Mouse (Mus musculus) mouse trophoblast stem cell (cell line): ENCODE measurements around the gene Arhgef18.

Experiments
- in situ Hi-C, 2 experiments: fragments of 300-500 bp; cut with MseI, MboI; formaldehyde crosslinking; loops; 2 replicates in 1 of 2; 3 replicates in 1 of 2; pipeline ENCODE4 v1.15.1; 2025

The Arhgef18 gene

GRCm38 (mm10) chr8:3451992-3452391, 59.2 kb downstream of the Arhgef18 start:
- in situ Hi-C loops = no loop called here

- in situ Hi-C loops = no loop called here
These were observed 70.4 kb downstream of the Arhgef18 start for GRCm38 (mm10) chr8:3463248-3463647.

GRCm38 (mm10) chr8:3464309-3464708, 71.5 kb downstream of the Arhgef18 start:
- in situ Hi-C loops = no loop called here

- in situ Hi-C loops = no loop called here
These were observed 74.4 kb downstream of the Arhgef18 start, which contains the start of gene Pex11g for GRCm38 (mm10) chr8:3467006-3467885. Gene Pex11g, minus strand, starts transcription at chr8:3467680.

GRCm38 (mm10) chr8:3467886-3468545, 75.2 kb downstream of the Arhgef18 start:
- in situ Hi-C loops = no loop called here

GRCm38 (mm10) chr8:3468838-3469237, 76.0 kb downstream of the Arhgef18 start:
- in situ Hi-C loops = no loop called here

- in situ Hi-C loops = no loop called here
These were observed 77.8 kb downstream of the Arhgef18 start, which contains the start of gene Tex45 for GRCm38 (mm10) chr8:3470562-3470961. Gene Tex45, plus strand, starts transcription at chr8:3470862.

- in situ Hi-C loops = no loop called here
These were observed 83.1 kb downstream of the Arhgef18 start for GRCm38 (mm10) chr8:3475715-3476429.

GRCm38 (mm10) chr8:3480221-3480785, 87.5 kb downstream of the Arhgef18 start:
- in situ Hi-C loops = no loop called here

- in situ Hi-C loops = no loop called here
These were observed 88.8 kb downstream of the Arhgef18 start for GRCm38 (mm10) chr8:3481605-3482004.

GRCm38 (mm10) chr8:3482240-3482740, 89.5 kb downstream of the Arhgef18 start:
- in situ Hi-C loops = no loop called here

- in situ Hi-C loops = no loop called here
These were observed 90.7 kb downstream of the Arhgef18 start for GRCm38 (mm10) chr8:3483546-3483945.

GRCm38 (mm10) chr8:3485192-3485591, 92.4 kb downstream of the Arhgef18 start:
- in situ Hi-C loops = no loop called here

GRCm38 (mm10) chr8:3492901-3493844, 100.4 kb downstream of the Arhgef18 start, which contains the start of gene Zfp358:
Gene Zfp358, plus strand, starts transcription at chr8:3493138.
- in situ Hi-C loops = no loop called here

- in situ Hi-C loops = no loop called here
These were observed 101.0 kb downstream of the Arhgef18 start for GRCm38 (mm10) chr8:3493845-3494208.

GRCm38 (mm10) chr8:3495578-3496427, 103.0 kb downstream of the Arhgef18 start:
- in situ Hi-C loops = no loop called here

- in situ Hi-C loops = no loop called here
These were observed 103.6 kb downstream of the Arhgef18 start for GRCm38 (mm10) chr8:3496428-3496748.

- in situ Hi-C loops = no loop called here
These were observed 105.8 kb downstream of the Arhgef18 start for GRCm38 (mm10) chr8:3498583-3498982.

GRCm38 (mm10) chr8:3499751-3500150, 106.9 kb downstream of the Arhgef18 start:
- in situ Hi-C loops = no loop called here
